Mouse (Mus musculus) skeletal muscle tissue, adult 2 months (tissue): ENCODE data around the gene Ddc.

ENCODE experiments used
- DNase-seq: peaks from one replicate; pipeline ENCODE4 v3.0.0-alpha.2; 2012; ENCODE audit warnings: low read depth, low spot score

The Ddc gene

GRCm38 (mm10) chr11:11897645-11898357 is at the start of gene Ddc:
Gene Ddc (minus strand): TSS chr11:11898144.
- DNase-seq = no peak

- no peak for DNase-seq
These were observed 47.8 kb upstream of the Ddc start for GRCm38 (mm10) chr11:11945766-11946165.

- DNase-seq = no peak
These were observed 46.9 kb upstream of the Ddc start for GRCm38 (mm10) chr11:11944814-11945213.

- DNase-seq = no peak
These were observed 46.1 kb upstream of the Ddc start for GRCm38 (mm10) chr11:11944082-11944349.

- no peak for DNase-seq
These were observed 45.5 kb upstream of the Ddc start for GRCm38 (mm10) chr11:11943240-11944081.

- DNase-seq = no peak
These were observed 44.6 kb upstream of the Ddc start for GRCm38 (mm10) chr11:11942320-11943217.

- DNase-seq = no peak
These were observed 43.1 kb upstream of the Ddc start for GRCm38 (mm10) chr11:11940833-11941681.

GRCm38 (mm10) chr11:11939611-11940010 is 41.7 kb upstream of the Ddc start:
- no peak for DNase-seq

GRCm38 (mm10) chr11:11938591-11938990 is 40.6 kb upstream of the Ddc start:
- no peak for DNase-seq

GRCm38 (mm10) chr11:11937340-11938030 is 39.5 kb upstream of the Ddc start:
- no peak for DNase-seq

- no peak for DNase-seq
These were observed 36.9 kb upstream of the Ddc start for GRCm38 (mm10) chr11:11934808-11935207.

- DNase-seq = peak; percentile 54
These were observed 34.3 kb upstream of the Ddc start for GRCm38 (mm10) chr11:11932102-11932789.

- DNase-seq = no peak
These were observed 33.7 kb upstream of the Ddc start for GRCm38 (mm10) chr11:11931688-11932087.

- no peak for DNase-seq
These were observed 32.6 kb upstream of the Ddc start for GRCm38 (mm10) chr11:11930527-11930926.

GRCm38 (mm10) chr11:11929059-11929458 is 31.1 kb upstream of the Ddc start:
- no peak for DNase-seq

- DNase-seq = no peak
These were observed 30.6 kb upstream of the Ddc start for GRCm38 (mm10) chr11:11928586-11928985.

- DNase-seq = no peak
These were observed 26.0 kb upstream of the Ddc start for GRCm38 (mm10) chr11:11923900-11924299.

- DNase-seq = no peak
These were observed 25.4 kb upstream of the Ddc start for GRCm38 (mm10) chr11:11923345-11923744.

- DNase-seq = no peak
These were observed 24.2 kb upstream of the Ddc start for GRCm38 (mm10) chr11:11922106-11922505.
